Mouse (Mus musculus): Measurements from ENCODE around the gene Htr2a.

Htr2a gene

GRCm38 (mm10) chr14:74696766-74697165 lies 56.1 kb downstream of the Htr2a start:
- in situ Hi-C loops (cut with MboI; ENCODE audit: low sequenced_read_pairs) = no loop called here

GRCm38 (mm10) chr14:74697432-74697831 lies 56.8 kb downstream of the Htr2a start:
- in situ Hi-C loops (cut with MboI; ENCODE audit: low sequenced_read_pairs) = no loop called here

DNA sequence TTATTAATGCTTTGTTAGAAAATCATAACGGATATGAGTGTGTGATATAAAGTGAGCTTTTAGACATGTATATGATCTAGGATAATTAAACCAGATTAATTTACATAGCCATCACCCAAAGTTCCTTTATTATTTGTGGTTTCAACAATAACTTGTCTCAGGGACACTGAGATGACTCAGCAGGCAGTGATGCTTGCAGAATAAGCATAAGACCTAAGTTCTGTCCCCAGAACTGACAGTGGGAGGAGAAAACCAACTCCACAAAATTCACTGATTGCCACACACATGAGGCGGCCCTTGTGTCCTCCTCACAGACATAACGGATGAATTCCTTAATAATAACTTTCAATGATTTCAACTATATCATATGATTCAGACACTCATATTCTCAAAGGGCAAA lies 58.6 kb downstream of the Htr2a start:
- in situ Hi-C loops (cut with MboI; ENCODE audit: low sequenced_read_pairs) = no loop called here

DNA sequence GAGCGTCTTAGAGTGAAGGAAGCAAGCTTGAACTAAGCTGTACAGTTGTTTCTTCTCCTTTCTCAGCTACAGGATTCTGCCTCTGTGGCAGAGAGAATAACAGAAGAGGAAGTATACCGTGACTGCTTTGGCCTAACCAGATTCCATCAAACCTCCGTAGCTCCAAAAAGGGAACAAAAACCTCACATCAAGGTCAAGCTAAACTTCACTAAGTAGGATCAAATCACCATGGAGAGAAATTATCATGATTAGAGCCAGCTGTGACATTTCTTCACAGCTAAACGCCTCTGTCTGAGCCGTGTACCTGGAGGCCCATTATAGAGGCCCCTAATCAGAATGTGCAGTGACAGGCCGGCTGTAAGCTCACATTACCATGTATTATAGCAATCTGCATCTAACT lies 63.3 kb downstream of the Htr2a start:
- in situ Hi-C loops (cut with MboI; ENCODE audit: low sequenced_read_pairs) = no loop called here

DNA sequence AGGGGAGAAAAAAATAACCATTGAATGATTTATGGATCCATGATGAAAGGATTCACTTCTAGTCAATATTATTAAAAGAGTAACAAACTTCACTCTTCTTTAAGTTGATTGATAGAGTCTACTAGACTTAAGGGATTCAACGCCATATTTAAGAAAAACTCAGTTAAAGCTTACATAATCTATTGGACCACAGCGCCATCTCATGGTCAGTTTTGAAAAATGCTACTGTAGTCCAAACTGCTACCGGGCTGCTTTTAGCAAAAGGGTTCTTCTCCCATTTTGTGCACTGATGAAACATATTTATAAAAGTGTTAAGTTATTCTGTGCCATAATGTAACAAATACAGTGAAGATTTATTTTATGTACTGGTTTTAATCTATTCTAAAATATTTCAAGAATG lies 68.4 kb downstream of the Htr2a start:
- in situ Hi-C loops (cut with MboI; ENCODE audit: low sequenced_read_pairs) = no loop called here

DNA sequence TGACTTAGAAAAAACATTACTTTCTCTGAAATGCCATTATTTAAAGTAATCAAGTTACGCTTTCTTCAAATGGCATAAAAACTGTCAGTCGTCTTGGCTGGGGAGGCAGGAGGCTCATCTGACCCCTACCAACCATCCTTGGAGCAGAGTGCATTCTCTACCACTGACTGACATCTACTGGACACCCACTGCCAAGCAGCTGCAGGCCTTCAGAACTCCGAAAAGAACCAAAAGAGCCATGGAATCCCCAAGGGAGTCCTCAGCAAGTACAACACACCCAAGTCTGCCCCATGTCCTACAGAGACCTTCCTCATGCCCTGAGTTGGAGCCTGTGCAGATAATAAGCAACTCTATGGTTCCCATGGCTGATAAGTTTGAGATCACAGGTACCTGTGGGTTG lies 82.9 kb downstream of the Htr2a start:
- in situ Hi-C loops (cut with MboI; ENCODE audit: low sequenced_read_pairs) = no loop called here

DNA sequence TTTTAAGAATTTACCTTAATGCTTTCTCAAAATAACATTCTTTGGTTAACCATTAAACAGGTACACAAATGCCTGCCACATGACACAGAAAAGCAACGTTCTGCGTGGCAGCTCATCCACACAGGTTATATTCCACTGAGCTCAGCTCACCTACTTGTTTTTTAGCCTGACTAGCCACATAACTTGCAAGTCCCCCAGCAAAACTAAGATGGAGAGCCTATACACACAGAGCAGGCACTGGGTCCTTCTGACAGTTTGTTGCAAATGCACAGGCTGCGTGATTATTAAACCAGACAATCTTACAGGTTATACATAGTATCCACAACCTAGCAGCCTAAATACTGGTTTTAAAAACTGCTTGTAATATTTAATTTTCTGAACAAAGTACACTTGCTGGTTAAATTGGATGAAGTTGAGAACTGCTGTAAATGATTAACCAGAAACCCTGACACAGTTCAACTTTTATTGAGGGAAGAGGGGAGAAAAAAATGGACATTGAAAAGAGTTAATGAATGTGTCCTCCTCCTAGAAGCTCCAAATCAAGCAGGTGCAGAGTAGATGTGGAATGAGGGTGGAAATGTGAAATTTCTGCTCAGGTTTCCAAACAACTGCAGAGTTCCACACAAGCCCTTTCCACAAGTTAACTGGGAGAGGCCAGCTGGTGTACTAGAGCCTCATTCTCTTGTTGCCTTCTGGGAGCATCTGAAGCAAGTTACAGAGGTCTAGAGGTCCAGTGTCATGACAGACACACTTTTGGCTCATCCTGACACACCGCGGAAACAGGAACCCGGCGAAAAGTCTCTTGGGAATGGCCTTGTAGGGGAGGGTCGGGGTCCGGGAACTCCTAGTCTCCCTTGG lies 90.8 kb downstream of the Htr2a start:
- in situ Hi-C loops (cut with MboI; ENCODE audit: low sequenced_read_pairs) = no loop called here

DNA sequence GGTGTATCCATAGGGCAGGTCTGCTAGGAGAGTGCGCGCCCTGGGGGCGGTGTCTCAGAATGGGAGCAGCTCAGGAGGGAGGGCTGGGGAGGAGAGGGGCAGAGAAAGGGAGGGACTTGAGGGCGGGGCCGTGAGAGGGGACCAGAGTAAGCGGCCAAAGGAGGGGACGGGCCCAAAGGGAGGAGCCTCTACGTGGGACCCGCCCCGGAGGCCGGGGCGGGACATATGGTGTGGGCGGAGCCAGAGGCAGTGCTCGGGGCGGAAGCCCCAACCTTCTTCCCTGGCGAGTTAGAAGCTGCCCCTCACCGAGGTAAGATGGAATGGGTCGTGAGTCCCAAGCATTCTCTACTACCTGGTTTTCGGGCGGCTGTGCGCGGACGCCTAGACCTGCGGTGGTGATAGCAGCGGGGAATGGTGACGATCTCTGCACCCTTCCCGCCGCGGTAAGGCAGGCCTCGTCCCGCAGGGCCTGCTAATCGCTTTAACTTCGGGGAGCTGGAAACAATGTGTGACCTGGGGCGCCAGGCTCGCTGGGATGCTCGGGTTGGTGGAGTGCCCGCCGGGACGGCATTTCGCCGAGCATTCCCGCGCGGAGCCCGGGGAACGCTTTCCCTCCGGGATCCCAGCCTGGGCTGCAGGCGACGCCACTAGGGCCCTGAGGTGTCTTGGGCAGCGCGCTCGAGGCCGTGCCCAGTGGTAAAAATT lies 91.6 kb downstream of the Htr2a start, which contains the start of gene Esd:
Gene Esd (plus strand): TSS at position 219 of the 705 bp plus-strand sequence.
- in situ Hi-C loops (cut with MboI; ENCODE audit: low sequenced_read_pairs) = no loop called here

GRCm38 (mm10) chr14:74733397-74733796 lies 92.8 kb downstream of the Htr2a start:
- in situ Hi-C loops (cut with MboI; ENCODE audit: low sequenced_read_pairs) = no loop called here

- in situ Hi-C loops (cut with MboI; ENCODE audit: low sequenced_read_pairs) = no loop called here
Observed at GRCm38 (mm10) chr14:74735471-74735870, 94.8 kb downstream of the Htr2a start.

GRCm38 (mm10) chr14:74736850-74737249 lies 96.2 kb downstream of the Htr2a start:
- in situ Hi-C loops (cut with MboI; ENCODE audit: low sequenced_read_pairs) = no loop called here
